Mouse (Mus musculus) CD8-positive naive resting alpha-beta T cell, adult 2 months (primary cell): ENCODE data around the gene Gm15517.
A peak's percentile ranks its signal among the peaks of the same experiment; 100 is the strongest.
"Not testable (repeated sequence)": the region's sequence is repeated elsewhere in the genome, so short reads cannot be mapped to it uniquely, and the experiment has no call there.

Experiments
- DNase-seq, 2 experiments: peaks; one replicate each; pipeline ENCODE4 v3.0.0; 2022; ENCODE audit warnings: low read depth in 2 of 2, low spot score in 2 of 2

Gene Gm15517

GRCm38 (mm10) chr7:44261147-44261546 lies at the start of gene Gm15517:
Gene Gm15517 (plus strand): TSS chr7:44261447.
- no peak for DNase-seq

DNA sequence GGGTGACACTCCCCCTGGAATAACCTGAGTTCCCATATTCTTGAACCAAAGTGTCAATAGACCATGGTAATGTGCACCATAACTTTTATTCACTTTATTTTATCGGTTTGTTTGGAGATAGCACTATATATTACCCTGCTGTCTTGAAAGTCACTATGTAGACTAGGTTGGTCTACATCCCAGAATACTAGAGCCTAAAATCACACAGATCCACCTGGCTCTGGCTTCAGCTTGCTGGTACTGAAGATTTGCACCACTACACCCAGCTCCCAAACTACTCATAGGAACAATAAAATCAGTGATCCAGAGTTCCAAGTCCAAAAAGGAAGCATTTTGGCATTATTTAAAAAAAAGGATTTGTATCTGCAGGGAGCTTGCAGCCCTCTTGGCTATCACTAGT lies 45.6 kb upstream of the Gm15517 start, which contains the start of gene Klk1b5:
Klk1b5 (plus strand) TSS at position 301 of the 400 bp plus-strand sequence.
- no peak for DNase-seq

GRCm38 (mm10) chr7:44221601-44222000 lies 39.6 kb upstream of the Gm15517 start:
- DNase-seq: not testable (repeated sequence)

GRCm38 (mm10) chr7:44222335-44222734 lies 38.9 kb upstream of the Gm15517 start:
- not testable (repeated sequence) for DNase-seq

DNA sequence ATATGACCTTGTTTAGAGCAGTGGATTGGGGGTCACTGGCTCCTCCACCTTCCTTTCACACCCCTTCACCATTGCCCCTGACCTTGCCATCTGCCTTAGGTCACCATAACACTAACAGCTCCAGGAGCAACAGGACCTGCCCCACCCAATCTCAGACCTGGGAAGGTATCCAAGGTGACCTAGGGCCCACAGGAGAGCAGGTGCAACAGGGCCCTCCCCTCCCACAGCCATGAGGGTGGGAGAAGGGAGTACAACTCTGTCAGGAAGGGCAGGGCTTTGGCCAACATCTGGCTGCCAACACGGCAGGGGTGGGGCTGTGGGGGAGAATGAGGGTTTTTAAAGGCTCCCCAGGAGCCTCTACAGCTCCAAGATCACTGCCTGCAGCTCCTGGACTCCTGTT lies 36.2 kb upstream of the Gm15517 start, which contains the start of gene Klk1:
Klk1 (plus strand) TSS at position 285 of the 400 bp plus-strand sequence.
- DNase-seq: no peak

DNA sequence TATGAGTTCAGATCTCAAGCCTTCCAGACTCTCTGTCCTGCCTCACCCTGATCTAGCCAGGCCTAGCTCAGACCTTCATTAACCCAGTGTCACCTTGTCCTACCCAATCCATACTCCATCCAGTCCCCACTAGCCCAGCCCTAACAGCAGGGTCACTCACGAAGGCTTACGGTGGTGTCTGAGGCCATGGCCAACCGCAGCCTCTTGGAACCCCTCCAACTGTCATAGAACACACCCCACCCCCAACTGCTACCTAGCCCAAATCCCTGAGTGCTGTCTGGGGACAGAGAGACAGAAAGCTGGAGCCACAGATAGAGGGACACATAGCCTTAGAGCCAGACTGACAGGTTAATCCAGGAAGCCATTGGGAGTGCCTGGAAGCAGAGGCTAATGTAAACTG lies 25.3 kb upstream of the Gm15517 start, which contains the start of gene Gm36864:
Gm36864 (plus strand) TSS at position 269 of the 400 bp plus-strand sequence.
- DNase-seq: no peak

- DNase-seq: no peak
These were observed 21.3 kb upstream of the Gm15517 start for GRCm38 (mm10) chr7:44239913-44240312.

- DNase-seq: no peak
These were observed 20.5 kb upstream of the Gm15517 start for GRCm38 (mm10) chr7:44240712-44241111.

GRCm38 (mm10) chr7:44241163-44241562 lies 20.1 kb upstream of the Gm15517 start:
- no peak for DNase-seq

DNA sequence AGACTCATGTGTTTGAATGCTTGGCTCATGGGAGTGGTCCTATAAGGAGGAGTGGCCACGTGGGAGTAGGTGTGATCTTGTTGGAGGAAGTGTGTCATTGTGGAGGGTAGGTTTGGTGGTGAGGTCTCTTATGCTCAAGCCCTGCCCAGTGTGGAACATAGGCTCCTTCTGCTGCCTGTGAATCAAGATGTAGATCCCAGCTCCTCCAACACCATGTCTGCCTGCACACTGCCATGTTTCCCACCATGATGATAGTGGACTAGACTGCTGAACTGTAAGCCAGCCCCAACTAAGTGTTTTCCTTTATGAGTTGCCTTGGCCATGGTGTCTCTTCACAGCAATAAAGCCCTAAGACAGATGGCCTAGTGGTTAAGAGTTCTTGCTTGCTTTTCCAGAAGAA lies 17.2 kb upstream of the Gm15517 start:
- DNase-seq: no peak

- DNase-seq: peak; percentile 90 to 94
These were observed 14.9 kb upstream of the Gm15517 start, which contains the start of the genes 1700028J19Rik and 2410002F23Rik for GRCm38 (mm10) chr7:44246055-44246983. Gene 1700028J19Rik (minus strand): TSS chr7:44246695. Gene 2410002F23Rik (plus strand): TSS chr7:44246722.

DNA sequence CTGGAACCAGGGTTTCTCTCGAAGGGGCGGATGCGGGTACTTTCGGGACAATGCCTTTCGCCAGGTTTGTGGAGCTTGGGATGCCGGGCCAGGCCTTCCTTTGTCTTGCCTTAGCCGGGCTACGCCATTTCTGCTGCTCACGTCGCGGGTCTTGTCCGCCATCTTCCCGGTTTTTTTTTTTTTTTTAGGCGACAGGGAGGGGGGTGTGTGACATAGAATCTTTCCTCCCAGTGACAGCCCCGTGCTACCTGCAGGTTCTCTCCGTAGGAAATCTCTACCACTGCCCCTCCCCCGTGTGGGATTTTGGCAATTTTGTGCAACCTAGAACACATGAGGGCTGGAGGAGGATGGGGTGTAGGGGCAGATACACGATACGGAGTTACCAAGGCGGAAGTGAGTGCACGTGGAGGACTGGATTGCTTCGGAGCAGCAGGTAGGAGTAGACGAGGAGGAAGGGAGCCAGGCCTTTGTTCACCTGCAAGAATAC lies 14.2 kb upstream of the Gm15517 start:
- peak in 1 of 2 experiments; percentile 48 for DNase-seq

- DNase-seq: no peak
These were observed 13.3 kb upstream of the Gm15517 start for GRCm38 (mm10) chr7:44247971-44248370.

DNA sequence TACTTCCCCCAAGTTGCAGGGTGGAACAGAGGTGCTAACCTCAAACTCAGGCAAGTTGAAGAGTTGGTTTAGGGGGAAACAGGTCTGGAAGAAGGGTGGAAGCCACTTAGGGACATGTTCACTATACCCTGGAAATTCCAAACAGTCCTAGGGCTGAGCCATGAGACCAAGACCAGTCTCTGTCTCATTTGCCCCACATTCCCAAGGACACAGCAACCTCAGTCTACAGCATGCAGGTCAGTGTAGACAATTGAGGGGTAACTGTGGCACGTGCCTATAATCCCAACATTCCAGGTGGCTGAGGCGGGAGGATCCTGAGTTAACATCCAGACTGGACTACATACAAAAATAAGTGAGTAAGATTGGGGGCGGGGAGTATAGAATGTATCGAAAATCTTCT lies 12.0 kb upstream of the Gm15517 start:
- no peak for DNase-seq

DNA sequence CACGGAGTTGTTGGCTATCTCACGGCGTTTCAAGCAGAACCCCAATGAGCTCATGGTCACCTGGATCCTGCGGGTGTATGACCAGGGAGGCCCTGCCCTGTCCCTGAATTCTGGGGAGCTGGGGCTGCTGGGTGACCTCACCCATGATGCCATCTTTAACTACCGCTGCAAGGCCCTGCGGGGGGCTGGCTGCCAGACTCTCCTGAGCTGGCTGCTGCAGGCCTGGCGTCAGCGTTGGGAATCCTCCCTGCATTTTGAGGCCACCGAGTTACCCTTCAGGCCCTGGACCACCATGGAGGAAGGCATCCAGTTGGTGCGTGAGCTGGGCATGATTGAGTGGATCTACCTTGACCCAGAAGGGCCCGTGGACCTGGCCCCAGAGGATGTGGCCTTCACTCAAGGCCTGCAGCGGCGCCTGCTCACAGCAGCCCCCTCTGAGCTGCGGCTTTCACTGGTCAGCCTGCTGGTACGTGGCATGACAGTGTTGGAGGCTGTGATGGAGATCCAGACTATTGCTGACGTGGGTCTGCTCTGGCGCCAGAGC lies 10.4 kb upstream of the Gm15517 start:
- not testable (repeated sequence) for DNase-seq

GRCm38 (mm10) chr7:44253023-44253616 lies 8.1 kb upstream of the Gm15517 start:
- DNase-seq: no peak

DNA sequence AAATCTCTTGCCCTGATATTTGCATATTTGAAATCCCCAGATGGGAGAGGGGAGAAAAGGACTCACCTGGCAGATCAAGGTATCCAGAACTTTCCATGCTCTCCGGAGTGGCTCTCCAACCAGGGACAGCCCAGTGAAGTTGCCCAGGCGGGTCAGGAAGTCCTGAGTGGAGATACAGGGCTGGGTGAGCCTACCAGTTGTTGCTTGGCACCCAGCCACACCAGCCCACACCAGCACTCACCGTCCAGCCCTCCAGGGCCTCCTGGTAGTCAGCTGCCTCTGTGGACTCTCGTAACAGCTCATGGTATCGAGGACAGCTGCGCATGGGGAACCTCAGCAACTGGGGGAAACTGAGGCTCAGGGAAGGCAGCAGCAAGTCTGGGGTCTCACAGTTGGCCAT lies 6.3 kb upstream of the Gm15517 start:
- DNase-seq: no peak

DNA sequence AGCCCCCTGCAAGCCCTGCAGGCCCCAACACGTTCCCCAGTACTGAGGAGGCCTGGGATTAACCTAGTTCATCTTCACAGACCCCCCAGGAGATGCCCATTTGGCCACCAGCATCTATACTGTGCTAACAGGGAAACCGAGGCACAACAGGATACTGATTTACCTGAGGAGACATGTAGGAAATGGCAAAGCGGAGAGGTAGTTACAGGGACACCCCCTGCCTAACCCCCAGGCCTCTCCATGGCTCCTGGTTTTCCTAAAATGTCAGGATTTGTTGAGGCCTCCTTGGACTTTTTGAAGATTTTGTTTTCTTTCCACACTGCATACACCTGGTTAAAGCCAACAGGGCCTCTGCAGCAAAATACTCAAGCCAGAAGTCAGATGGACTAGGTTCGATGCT lies 4.0 kb upstream of the Gm15517 start, which contains the start of gene Acp4:
Acp4 (minus strand) TSS at position 101 of the 400 bp plus-strand sequence.
- DNase-seq: no peak

- DNase-seq: no peak
These were observed 837 bp upstream of the Gm15517 start for GRCm38 (mm10) chr7:44260410-44260809.

GRCm38 (mm10) chr7:44262791-44263643 lies 1.8 kb downstream of the Gm15517 start:
- DNase-seq: peak; percentile 88 to 94
